Comparison of ENCODE assay signal across 8 mouse cellular contexts in genomic region chr10:67535972-67536371, GRCm38 (mm10). TPM values are rescaled to one million over a fixed set of nuclear protein-coding genes. Genes with fewer than 3 reads are reported as not detected.
A peak's percentile ranks its signal among the peaks of the same experiment; 100 is the strongest.
DNase-seq lines count a peak whose midpoint lies in the region; ATAC-seq and TF ChIP-seq lines count a peak whose summit lies in the region.

No protein-coding gene starts in this region.

- no peak overlapping the region for H3K27ac ChIP-seq in brown adipose tissue, adult 24 weeks (replicated peaks; ENCODE audit: low read depth, low read length)
- H3K27ac ChIP-seq in forebrain, embryonic 12.5 days = no peak overlapping the region
- no peak overlapping the region for H3K27ac ChIP-seq in heart, postnatal 0 days (ENCODE audit: low read depth)
- H3K27ac ChIP-seq in lung, postnatal 0 days (ENCODE audit: low read length) = no peak overlapping the region
- H3K27ac ChIP-seq in olfactory bulb, adult 2 months (ENCODE audit: insufficient read depth, low read depth, low read length) = no peak overlapping the region
- peak overlapping the region; percentile 73; the same call in 1 of the 2 replicates for H3K27ac ChIP-seq in thymus, adult 2 months (ENCODE audit: control insufficient read depth, insufficient read depth, low read length)

- H3K27me3 ChIP-seq in E14TG2a.4 (ENCODE audit: insufficient read depth, low read length) = peaks cover 96% of the 10 kb centered on the region
- peaks cover 100% of the 10 kb centered on the region for H3K27me3 ChIP-seq in forebrain, embryonic 12.5 days
- peaks cover 69% of the 10 kb centered on the region for H3K27me3 ChIP-seq in heart, postnatal 0 days (ENCODE audit: control insufficient read depth, insufficient read depth, low read length)
- peaks cover 56% of the 10 kb centered on the region for H3K27me3 ChIP-seq in lung, postnatal 0 days (replicated peaks; ENCODE audit: insufficient read depth, low read length)
- H3K27me3 ChIP-seq in thymus, adult 2 months (ENCODE audit: control insufficient read depth, insufficient read depth, low read length) = peaks cover 14% of the 10 kb centered on the region

- no peak for TF ChIP-seq EP300 in heart, postnatal 0 days (IDR thresholded peaks at IDR 0.05; ENCODE audit: low read depth)
- no peak for TF ChIP-seq EP300 in lung, postnatal 0 days (IDR thresholded peaks at IDR 0.05)

- peak overlapping the region; percentile 91 for H3K4me2 ChIP-seq in forebrain, embryonic 12.5 days
- peak overlapping the region; percentile 92 for H3K4me2 ChIP-seq in heart, postnatal 0 days (ENCODE audit: low read depth, low read length)
- peak overlapping the region; percentile 93 for H3K4me2 ChIP-seq in lung, postnatal 0 days (replicated peaks; ENCODE audit: low read depth, low read length)

- peak; percentile 62 for DNase-seq in heart, postnatal 0 days (ENCODE audit: low spot score)
- peak; percentile 77 to 86 for DNase-seq in kidney, postnatal 36 days
- DNase-seq in lung, postnatal 0 days (ENCODE audit: low spot score) = peak; percentile 91
- peak; percentile 77 for DNase-seq in thymus, adult 2 months

- WGBS in forebrain, embryonic 12.5 days = under 1% methylated on average over 35 of the region's 35 CpGs
- under 1% methylated on average over 35 of the region's 35 CpGs for WGBS in heart, postnatal 0 days
- WGBS in lung, postnatal 0 days = 2% methylated on average over 34 of the region's 35 CpGs
- WGBS in olfactory bulb, adult 2 months = under 1% methylated on average over 35 of the region's 35 CpGs
- WGBS in thymus, adult 2 months = under 1% methylated on average over 35 of the region's 35 CpGs

- no peaks in the 10 kb centered on the region for H3K9me3 ChIP-seq in E14TG2a.4 (ENCODE audit: low read length)
- no peaks in the 10 kb centered on the region for H3K9me3 ChIP-seq in forebrain, embryonic 12.5 days
- H3K9me3 ChIP-seq in heart, postnatal 0 days (replicated peaks; ENCODE audit: control insufficient read depth, low read length) = no peaks in the 10 kb centered on the region
- no peaks in the 10 kb centered on the region for H3K9me3 ChIP-seq in lung, postnatal 0 days (ENCODE audit: low read length)

- TF ChIP-seq POLR2A in olfactory bulb, adult 2 months (IDR thresholded peaks at IDR 0.05; ENCODE audit: insufficient read depth, low read depth, low read length) = no peak; the same call in 1 of the 2 replicates
- TF ChIP-seq POLR2A in thymus, adult 2 months (IDR thresholded peaks at IDR 0.05; ENCODE audit: control insufficient read depth, extremely low read depth, insufficient read depth, low read length, poor library complexity) = no peak

- H3K9ac ChIP-seq in forebrain, embryonic 12.5 days = 0 out of 2 replicates have a peak overlapping the region, but pooled peaks have one; percentile 18
- H3K9ac ChIP-seq in heart, postnatal 0 days (replicated peaks; ENCODE audit: low read depth, low read length) = peak overlapping the region; percentile 43
- no peak overlapping the region for H3K9ac ChIP-seq in lung, postnatal 0 days (replicated peaks; ENCODE audit: low read depth)

- H3K4me1 ChIP-seq in E14TG2a.4 (replicated peaks; ENCODE audit: low read depth, low read length) = peaks cover 48% of the 10 kb centered on the region
- peaks cover 6% of the 10 kb centered on the region; the same call in 1 of the 2 replicates for H3K4me1 ChIP-seq in brown adipose tissue, adult 24 weeks (ENCODE audit: control insufficient read depth, insufficient read depth, insufficient read length, low read length)
- H3K4me1 ChIP-seq in forebrain, embryonic 12.5 days = peaks cover 43% of the 10 kb centered on the region
- peaks cover 31% of the 10 kb centered on the region for H3K4me1 ChIP-seq in heart, postnatal 0 days (ENCODE audit: control insufficient read depth, insufficient read depth)
- peaks cover 19% of the 10 kb centered on the region for H3K4me1 ChIP-seq in lung, postnatal 0 days (ENCODE audit: insufficient read depth, low read depth, low read length)
- H3K4me1 ChIP-seq in olfactory bulb, adult 2 months (ENCODE audit: control insufficient read depth, insufficient read depth, low read length) = peaks cover 47% of the 10 kb centered on the region
- peaks cover 26% of the 10 kb centered on the region for H3K4me1 ChIP-seq in thymus, adult 2 months (replicated peaks; ENCODE audit: control insufficient read depth, insufficient read depth, low read length)

- TF ChIP-seq CTCF in E14TG2a.4 (conservative IDR thresholded peaks at IDR 0.05; ENCODE audit: low read length) = no peak
- TF ChIP-seq CTCF in heart, postnatal 0 days (IDR thresholded peaks at IDR 0.05; ENCODE audit: low read depth) = peak; percentile 72
- peak; percentile 95 for TF ChIP-seq CTCF in lung, postnatal 0 days (IDR thresholded peaks at IDR 0.05)
- peak; percentile 93 for TF ChIP-seq CTCF in olfactory bulb, adult 2 months (IDR thresholded peaks at IDR 0.05; ENCODE audit: insufficient read depth, low read depth, low read length)
- peak; percentile 99 for TF ChIP-seq CTCF in thymus, adult 2 months (IDR thresholded peaks at IDR 0.05; ENCODE audit: borderline replicate concordance, control insufficient read depth, extremely low read depth, insufficient read depth, low read length, poor library complexity)

- H3K4me3 ChIP-seq in E14TG2a.4 (replicated peaks; ENCODE audit: low read length) = peak overlapping the region; percentile 86
- H3K4me3 ChIP-seq in brown adipose tissue, adult 24 weeks (ENCODE audit: insufficient read depth, low read depth, low read length) = peak overlapping the region; percentile 53
- H3K4me3 ChIP-seq in forebrain, embryonic 12.5 days (replicated peaks) = peak overlapping the region; percentile 50
- H3K4me3 ChIP-seq in heart, postnatal 0 days (ENCODE audit: low read depth, low read length) = peak overlapping the region; percentile 64
- H3K4me3 ChIP-seq in lung, postnatal 0 days (ENCODE audit: low read depth, low read length) = peak overlapping the region; percentile 67
- H3K4me3 ChIP-seq in olfactory bulb, adult 2 months (ENCODE audit: insufficient read depth, low read depth, low read length) = peak overlapping the region; percentile 74
- H3K4me3 ChIP-seq in thymus, adult 2 months (ENCODE audit: control insufficient read depth, insufficient read depth, low read length) = peak overlapping the region; percentile 56

- H3K36me3 ChIP-seq in E14TG2a.4 (ENCODE audit: insufficient read depth, low read length) = no peaks in the 10 kb centered on the region
- no peaks in the 10 kb centered on the region for H3K36me3 ChIP-seq in forebrain, embryonic 12.5 days (replicated peaks)
- no peaks in the 10 kb centered on the region for H3K36me3 ChIP-seq in heart, postnatal 0 days (replicated peaks; ENCODE audit: control insufficient read depth, insufficient read depth, low read length)
- no peaks in the 10 kb centered on the region for H3K36me3 ChIP-seq in lung, postnatal 0 days (ENCODE audit: insufficient read depth, low read length)
- H3K36me3 ChIP-seq in thymus, adult 2 months (ENCODE audit: control insufficient read depth, insufficient read depth, low read length) = no peaks in the 10 kb centered on the region

- peak; percentile 49 for ATAC-seq in forebrain, embryonic 12.5 days (ENCODE audit: low FRiP score)
- peak; percentile 48 for ATAC-seq in heart, postnatal 0 days (ENCODE audit: insufficient read depth, low read depth)
- ATAC-seq in lung, postnatal 0 days = peak; percentile 55

RNA-seq across cellular contexts. Expression of gene Egr2, which starts 0.7 kb away (rescaled TPM):
- 5.2 and 10.0 TPM in 2 replicates for polyA plus RNA-seq in brown adipose tissue, adult 24 weeks (2012; ENCODE audit: insufficient read depth, insufficient read length, missing spikeins)
- 0.20 and 0.37 TPM in 2 replicates for polyA plus RNA-seq in forebrain, embryonic 12.5 days (2016; fragmentation: Nextera tagmentation; extraction: Ambion mirVana)
- total RNA-seq in heart, postnatal 0 days (2014; rRNA removed; ENCODE audit: low replicate concordance) = 3.6 and 4.1 TPM in 2 replicates
- 0.60 and 0.73 TPM in 2 replicates for polyA plus RNA-seq in heart, postnatal 0 days (2015; fragmentation: Nextera tagmentation; extraction: Ambion mirVana)
- polyA plus RNA-seq in lung, postnatal 0 days (2015; fragmentation: Nextera tagmentation; extraction: Ambion mirVana) = 2.1 and 2.6 TPM in 2 replicates
- polyA plus RNA-seq in olfactory bulb, adult 2 months (2012; ENCODE audit: insufficient read depth, insufficient read length, low replicate concordance, missing spikeins) = not detected in 2 replicates
- 73.0 and 79.2 TPM in 2 replicates for polyA plus RNA-seq in thymus, adult 2 months (2012; rRNA removed)

RNA-seq across cellular contexts. Expression of gene Ado, which starts 12.8 kb away (rescaled TPM):
- 9.6 and 11.0 TPM in 2 replicates for polyA plus RNA-seq in brown adipose tissue, adult 24 weeks (2012; ENCODE audit: insufficient read depth, insufficient read length, missing spikeins)
- polyA plus RNA-seq in forebrain, embryonic 12.5 days (2016; fragmentation: Nextera tagmentation; extraction: Ambion mirVana) = 56.2 and 62.6 TPM in 2 replicates
- total RNA-seq in heart, postnatal 0 days (2014; rRNA removed; ENCODE audit: low replicate concordance) = 28.9 and 33.4 TPM in 2 replicates
- 29.9 and 30.6 TPM in 2 replicates for polyA plus RNA-seq in heart, postnatal 0 days (2015; fragmentation: Nextera tagmentation; extraction: Ambion mirVana)
- polyA plus RNA-seq in lung, postnatal 0 days (2015; fragmentation: Nextera tagmentation; extraction: Ambion mirVana) = 27.9 and 31.8 TPM in 2 replicates
- polyA plus RNA-seq in olfactory bulb, adult 2 months (2012; ENCODE audit: insufficient read depth, insufficient read length, low replicate concordance, missing spikeins) = not detected in 2 replicates
- polyA plus RNA-seq in thymus, adult 2 months (2012; rRNA removed) = 20.7 and 25.0 TPM in 2 replicates
